Mouse (Mus musculus) MEL (cell line): ENCODE data around the gene Schip1. TPM values are rescaled to one million over a fixed set of nuclear protein-coding genes. Genes with fewer than 3 reads are reported as not detected.

Source experiments
- DNase-seq: peaks from one replicate; pipeline ENCODE4 v3.0.0; 2011; ENCODE audit warnings: low read depth, low spot score
- H3K27ac ChIP-seq: 2 replicates; pipeline ENCODE4 v1.5.1; 2012; ENCODE audit warnings: low read depth, mild to moderate bottlenecking, control low read depth, low read length, moderate library complexity; ENCODE audit not compliant: control insufficient read depth
- H3K27me3 ChIP-seq, 2 experiments: fragments of 150-350 bp in 1 of 2; sonication (generic) in 1 of 2; 2 replicates each; pipeline ENCODE4 v1.6.1; 2012; ENCODE audit warnings: low read length in 2 of 2, mild to moderate bottlenecking in 2 of 2, improper control_type of control experiment in 1 of 2, moderate library complexity in 1 of 2; ENCODE audit not compliant: insufficient read depth in 2 of 2, control insufficient read depth in 1 of 2
- H3K36me3 ChIP-seq, 2 experiments: 2 replicates each; pipeline ENCODE4 v1.6.1; 2012 to 2014; ENCODE audit warnings: low read length in 2 of 2, improper control_type of control experiment in 1 of 2, inconsistent platforms in 1 of 2, mild to moderate bottlenecking in 1 of 2; ENCODE audit not compliant: insufficient read depth in 2 of 2, control insufficient read depth in 1 of 2
- H3K4me1 ChIP-seq, 2 experiments: fragments of 150-350 bp in 1 of 2; sonication (generic) in 1 of 2; 2 replicates each; pipeline ENCODE4 v1.6.1; 2012; ENCODE audit warnings: low read length in 2 of 2, improper control_type of control experiment in 1 of 2, mild to moderate bottlenecking in 1 of 2; ENCODE audit not compliant: insufficient read depth in 2 of 2, control insufficient read depth in 1 of 2
- H3K4me3 ChIP-seq, 2 experiments: fragments of 150-350 bp in 1 of 2; sonication (generic) in 1 of 2; 2 replicates each; pipeline ENCODE4 v1.5.1; 2012; ENCODE audit warnings: low read depth in 2 of 2, low read length in 2 of 2, mild to moderate bottlenecking in 2 of 2, moderate library complexity in 2 of 2, control low read depth in 1 of 2, improper control_type of control experiment in 1 of 2; ENCODE audit not compliant: control insufficient read depth in 1 of 2, insufficient read depth in 1 of 2
- H3K79me2 ChIP-seq: 2 replicates; pipeline ENCODE4 v1.6.1; 2012; ENCODE audit warnings: mild to moderate bottlenecking, low read length, moderate library complexity; ENCODE audit not compliant: control insufficient read depth, poor library complexity, insufficient read depth
- H3K9ac ChIP-seq: 2 replicates; pipeline ENCODE4 v1.6.1; 2012; ENCODE audit warnings: low read depth, mild to moderate bottlenecking, control low read depth, low read length, moderate library complexity; ENCODE audit not compliant: control insufficient read depth, poor library complexity, severe bottlenecking
- H3K9me3 ChIP-seq: fragments of 150-350 bp; sonication (generic); replicated peaks from 2 replicates; pipeline ENCODE4 v1.6.1; 2012; ENCODE audit warnings: mild to moderate bottlenecking, low read length, improper control_type of control experiment, moderate library complexity; ENCODE audit not compliant: insufficient read depth
- BHLHE40 ChIP-seq: IDR thresholded peaks from 2 replicates; pipeline ENCODE4 v1.6.1; 2012; ENCODE audit warnings: low read depth, mild to moderate bottlenecking, inconsistent platforms, low read length, improper control_type of control experiment, borderline replicate concordance
- CHD1 ChIP-seq: IDR thresholded peaks from 2 replicates; pipeline ENCODE4 v1.6.1; 2012; ENCODE audit warnings: low read depth, mild to moderate bottlenecking, inconsistent platforms, low read length, improper control_type of control experiment
- E2F4 ChIP-seq: IDR thresholded peaks from 2 replicates; pipeline ENCODE4 v1.6.1; 2011; ENCODE audit warnings: low read depth, low read length, improper control_type of control experiment, borderline replicate concordance
- ETS1 ChIP-seq: IDR thresholded peaks from 2 replicates; pipeline ENCODE4 v1.6.1; 2012; ENCODE audit warnings: low read depth, mild to moderate bottlenecking, inconsistent platforms, low read length, improper control_type of control experiment, moderate library complexity
- GABPA ChIP-seq: IDR thresholded peaks from 2 replicates; pipeline ENCODE4 v1.6.1; 2012; ENCODE audit warnings: low read depth, mild to moderate bottlenecking, inconsistent platforms, low read length, improper control_type of control experiment, moderate library complexity
- HCFC1 ChIP-seq: IDR thresholded peaks from 2 replicates; pipeline ENCODE4 v1.6.1; 2012; ENCODE audit warnings: low read depth, mild to moderate bottlenecking, inconsistent platforms, low read length, improper control_type of control experiment, moderate library complexity
- JUND ChIP-seq: IDR thresholded peaks from 2 replicates; pipeline ENCODE4 v1.6.1; 2011; ENCODE audit warnings: low read depth, mild to moderate bottlenecking, improper control_type of control experiment, low read length
- KAT2A ChIP-seq: conservative IDR thresholded peaks from 2 replicates; pipeline ENCODE4 v1.6.1; 2012; ENCODE audit warnings: low read depth, low read length, improper control_type of control experiment, inconsistent platforms
- MAZ ChIP-seq: IDR thresholded peaks from 2 replicates; pipeline ENCODE4 v1.6.1; 2012; ENCODE audit warnings: low read depth, mild to moderate bottlenecking, inconsistent platforms, low read length, improper control_type of control experiment
- NRF1 ChIP-seq: IDR thresholded peaks from 2 replicates; pipeline ENCODE4 v1.6.1; 2014; ENCODE audit warnings: low read depth, mild to moderate bottlenecking, inconsistent platforms, low read length, improper control_type of control experiment, moderate library complexity; ENCODE audit not compliant: poor library complexity, insufficient read depth, severe bottlenecking
- POLR2A ChIP-seq, 2 experiments: IDR thresholded peaks; 2 replicates each; pipeline ENCODE4 v1.6.1; 2011 to 2012; ENCODE audit warnings: low read length in 2 of 2, mild to moderate bottlenecking in 2 of 2, control low read depth in 1 of 2, improper control_type of control experiment in 1 of 2, low read depth in 1 of 2, moderate library complexity in 1 of 2; ENCODE audit not compliant: control insufficient read depth in 1 of 2, insufficient read depth in 1 of 2, poor library complexity in 1 of 2
- POLR2AphosphoS2 ChIP-seq: IDR thresholded peaks from 2 replicates; pipeline ENCODE4 v1.6.1; 2011; ENCODE audit warnings: low read length, improper control_type of control experiment
- RAD21 ChIP-seq: IDR thresholded peaks from 2 replicates; pipeline ENCODE4 v1.6.1; 2011; ENCODE audit warnings: mild to moderate bottlenecking, low read depth, low read length, improper control_type of control experiment
- TAL1 ChIP-seq: IDR thresholded peaks from 2 replicates; pipeline ENCODE4 v1.6.1; 2012; ENCODE audit warnings: mild to moderate bottlenecking, inconsistent platforms, low read length, moderate library complexity, mixed read lengths
- TBP ChIP-seq: IDR thresholded peaks from 2 replicates; pipeline ENCODE4 v1.8.0; 2011; ENCODE audit warnings: low read depth, low read length, improper control_type of control experiment
- TCF12 ChIP-seq: IDR thresholded peaks from 2 replicates; pipeline ENCODE4 v1.6.1; 2014; ENCODE audit warnings: low read depth, mild to moderate bottlenecking, inconsistent platforms, low read length, improper control_type of control experiment, moderate library complexity
- UBTF ChIP-seq: IDR thresholded peaks from 2 replicates; pipeline ENCODE4 v1.6.1; 2012; ENCODE audit warnings: low read depth, mild to moderate bottlenecking, inconsistent platforms, low read length, improper control_type of control experiment, moderate library complexity, borderline replicate concordance; ENCODE audit not compliant: insufficient read depth
- USF1 ChIP-seq: IDR thresholded peaks from 2 replicates; pipeline ENCODE4 v1.6.1; 2014; ENCODE audit warnings: low read depth, mild to moderate bottlenecking, inconsistent platforms, low read length, improper control_type of control experiment, moderate library complexity
- USF2 ChIP-seq, 2 experiments: IDR thresholded peaks; 2 replicates each; pipeline ENCODE4 v1.6.1; 2011 to 2012; ENCODE audit warnings: improper control_type of control experiment in 2 of 2, low read length in 2 of 2, borderline replicate concordance in 1 of 2, inconsistent platforms in 1 of 2, low read depth in 1 of 2, mild to moderate bottlenecking in 1 of 2; ENCODE audit not compliant: insufficient read depth in 1 of 2
- ZKSCAN1 ChIP-seq: IDR thresholded peaks from 2 replicates; pipeline ENCODE4 v1.6.1; 2012; ENCODE audit warnings: low read depth, mild to moderate bottlenecking, inconsistent platforms, low read length, improper control_type of control experiment, moderate library complexity
- ZMIZ1 ChIP-seq: IDR thresholded peaks from 2 replicates; pipeline ENCODE4 v1.6.1; 2012; ENCODE audit warnings: low read depth, mild to moderate bottlenecking, inconsistent platforms, low read length, improper control_type of control experiment, moderate library complexity
- ZNF384 ChIP-seq: IDR thresholded peaks from 2 replicates; pipeline ENCODE4 v1.6.1; 2012; ENCODE audit warnings: low read depth, mild to moderate bottlenecking, inconsistent platforms, low read length, improper control_type of control experiment
- polyA plus RNA-seq, 2 experiments: library from polyadenylated mRNA; stranded (reverse) in 1 of 2; unstranded in 1 of 2; fragments of >175 nt in 1 of 2; fragments of >200 nt in 1 of 2; gene quantifications; 2 replicates each; pipeline versions ENCODE4 v1.2.1 to v1.2.4; 2012; ENCODE audit warnings: low replicate concordance in 2 of 2, low read depth in 1 of 2; ENCODE audit not compliant: insufficient read length in 2 of 2, insufficient read depth in 1 of 2, missing spikeins in 1 of 2
- total RNA-seq: library from RNA; depleted of rRNA; stranded (reverse); fragments of 300-350 nt; gene quantifications from 2 replicates; pipeline ENCODE4 v1.2.3, GENCODE M21; 2012

The Schip1 gene
- total and polyA plus RNA-seq, 3 experiments: 10.1 to 12.4 TPM; not detected in 1

DNA sequence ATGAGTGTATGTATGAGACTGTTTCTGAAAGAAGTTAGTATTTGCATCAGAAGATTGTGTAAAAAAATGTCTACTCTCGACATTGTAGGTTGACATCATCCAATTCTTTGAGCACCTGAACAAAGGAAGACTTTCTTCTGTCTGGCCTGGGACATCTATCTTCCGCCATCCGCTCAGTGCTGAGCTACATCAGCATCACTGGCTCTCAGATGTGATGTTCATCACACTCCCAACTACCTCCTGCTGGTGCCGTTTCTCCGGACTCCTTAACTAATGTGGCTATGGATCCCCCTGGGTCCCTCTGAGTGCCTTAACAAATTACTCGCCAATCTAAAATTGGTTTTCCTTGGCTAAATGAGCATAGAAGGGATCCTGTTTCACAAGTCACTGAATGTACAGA, 599.7 kb downstream of the Schip1 start:
- no peak overlapping the region for H3K4me3 ChIP-seq
- DNase-seq: no peak

GRCm38 (mm10) chr3:68666377-68666776, 601.8 kb downstream of the Schip1 start:
- Histone ChIP-seq H3K36me3 (no peaks in the 10 kb centered on the region), H3K27ac (no peak overlapping the region), H3K4me3 (no peak overlapping the region), H3K4me1 (no peaks in the 10 kb centered on the region), H3K9ac (no peak overlapping the region), H3K27me3 (no peaks in the 10 kb centered on the region; a peak in 2 of 4 replicates), H3K79me2 (no peaks in the 10 kb centered on the region), H3K9me3 (no peaks in the 10 kb centered on the region)
- no peak for TF ChIP-seq KAT2A
- no peak for TF ChIP-seq POLR2AphosphoS2
- no peak for TF ChIP-seq ETS1
- no peak for TF ChIP-seq BHLHE40
- no peak for TF ChIP-seq POLR2A (IDR thresholded peaks at IDR 0.05; ENCODE audit: control insufficient read depth in 1 of 2, insufficient read depth in 1 of 2, low read depth in 1 of 2, low read length in 2 of 2, poor library complexity in 1 of 2)
- no peak for TF ChIP-seq USF2 (IDR thresholded peaks at IDR 0.05; ENCODE audit: borderline replicate concordance in 1 of 2, insufficient read depth in 1 of 2, low read depth in 1 of 2, low read length in 2 of 2)
- no peak for TF ChIP-seq CHD1
- no peak for DNase-seq

More for the DNA sequence above, 599.7 kb downstream of the Schip1 start:
- no peak for TF ChIP-seq MAZ
- no peak for TF ChIP-seq HCFC1
- no peak for TF ChIP-seq ZNF384
- no peak for TF ChIP-seq TAL1
- TF ChIP-seq UBTF: no peak
- TF ChIP-seq ZMIZ1: no peak
- no peak for TF ChIP-seq USF1
- no peak for TF ChIP-seq TCF12
- no peak for TF ChIP-seq TBP
- TF ChIP-seq KAT2A: no peak
- no peak for TF ChIP-seq JUND
- TF ChIP-seq ZKSCAN1: no peak
- TF ChIP-seq RAD21: no peak
- no peak for TF ChIP-seq NRF1
- TF ChIP-seq E2F4: no peak
- no peak for TF ChIP-seq GABPA
- TF ChIP-seq, all 39 proteins: peak for 0
- Histone ChIP-seq H3K79me2 (no peaks in the 10 kb centered on the region), H3K4me1 (no peaks in the 10 kb centered on the region), H3K9ac (no peak overlapping the region), H3K27ac (no peak overlapping the region), H3K9me3 (no peaks in the 10 kb centered on the region), H3K36me3 (no peaks in the 10 kb centered on the region), H3K27me3 (no peaks in the 10 kb centered on the region; a peak in 2 of 4 replicates)
